Mouse (Mus musculus) C2C12 (cell line): ENCODE data around the gene 1700030J22Rik. TPM values are rescaled to one million over a fixed set of nuclear protein-coding genes. Genes with fewer than 3 reads are reported as not detected.

Experiments used
- H3K27me3 ChIP-seq: one replicate; pipeline ENCODE4 v1.6.1; 2011; ENCODE audit not compliant: control insufficient read depth, insufficient read depth, insufficient read length
- H3K36me3 ChIP-seq: one replicate; pipeline ENCODE4 v1.6.1; 2011; ENCODE audit not compliant: control insufficient read depth, insufficient read depth
- H3K4me3 ChIP-seq: one replicate; pipeline ENCODE4 v1.5.1; 2011; ENCODE audit warnings: mild to moderate bottlenecking, control low read depth; ENCODE audit not compliant: poor library complexity, insufficient read depth, severe bottlenecking
- H3K79me2 ChIP-seq: one replicate; pipeline ENCODE4 v1.6.1; 2011; ENCODE audit not compliant: control insufficient read depth, insufficient read depth
- H3K79me3 ChIP-seq: one replicate; pipeline ENCODE4 v1.6.1; 2011; ENCODE audit warnings: low read depth, control low read depth
- H3ac ChIP-seq: one replicate; pipeline ENCODE3; 2011; ENCODE audit warnings: low read depth; ENCODE audit not compliant: control insufficient read depth, insufficient read length
- CEBPB ChIP-seq: IDR thresholded peaks from one replicate; pipeline ENCODE4 v1.6.1; 2011; ENCODE audit warnings: low read depth, mild to moderate bottlenecking, control low read depth, moderate library complexity
- CTCF ChIP-seq: IDR thresholded peaks from one replicate; pipeline ENCODE4 v1.5.1; 2011; ENCODE audit not compliant: control insufficient read depth, insufficient read depth, insufficient read length
- FOSL1 ChIP-seq: IDR thresholded peaks from one replicate; pipeline ENCODE4 v1.8.0; 2011; ENCODE audit warnings: mild to moderate bottlenecking, low read length; ENCODE audit not compliant: poor library complexity, insufficient read depth, severe bottlenecking
- MAX ChIP-seq: IDR thresholded peaks from one replicate; pipeline ENCODE4 v1.6.1; 2011; ENCODE audit warnings: mild to moderate bottlenecking, control low read depth
- MYOD1 ChIP-seq: IDR thresholded peaks from one replicate; pipeline ENCODE4 v1.6.1; 2011; ENCODE audit warnings: low read depth; ENCODE audit not compliant: control insufficient read depth, insufficient read length
- MYOG ChIP-seq: IDR thresholded peaks from one replicate; pipeline ENCODE4 v1.6.1; 2011; ENCODE audit not compliant: control insufficient read depth, insufficient read length; ENCODE audit errors: extremely low read depth
- USF1 ChIP-seq: IDR thresholded peaks from one replicate; pipeline ENCODE4 v1.6.1; 2011; ENCODE audit warnings: low read depth, mild to moderate bottlenecking, control low read depth, moderate library complexity
- long read RNA-seq, 2 experiments: library from polyadenylated mRNA; unstranded; transcript quantifications; one replicate each; pipeline ENCODE4 v2.0.0; 2019 to 2020
- polyA plus RNA-seq: library from polyadenylated mRNA; unstranded; fragments of >200 nt; fragmentation: generic; extraction: Trizol; gene quantifications from one replicate; pipeline ENCODE4 v1.2.1, GENCODE M21; 2012; ENCODE audit warnings: missing spikeins

1700030J22Rik gene
- 0.69 TPM for polyA plus RNA-seq
- long read RNA-seq, experiment 1, result 0 reads
- long read RNA-seq, experiment 2, partial matches to known transcripts, result 0 of 2 reads
- long read RNA-seq, experiment 2, other reads (novel, unspliced or antisense), result 1 of 2 reads

DNA sequence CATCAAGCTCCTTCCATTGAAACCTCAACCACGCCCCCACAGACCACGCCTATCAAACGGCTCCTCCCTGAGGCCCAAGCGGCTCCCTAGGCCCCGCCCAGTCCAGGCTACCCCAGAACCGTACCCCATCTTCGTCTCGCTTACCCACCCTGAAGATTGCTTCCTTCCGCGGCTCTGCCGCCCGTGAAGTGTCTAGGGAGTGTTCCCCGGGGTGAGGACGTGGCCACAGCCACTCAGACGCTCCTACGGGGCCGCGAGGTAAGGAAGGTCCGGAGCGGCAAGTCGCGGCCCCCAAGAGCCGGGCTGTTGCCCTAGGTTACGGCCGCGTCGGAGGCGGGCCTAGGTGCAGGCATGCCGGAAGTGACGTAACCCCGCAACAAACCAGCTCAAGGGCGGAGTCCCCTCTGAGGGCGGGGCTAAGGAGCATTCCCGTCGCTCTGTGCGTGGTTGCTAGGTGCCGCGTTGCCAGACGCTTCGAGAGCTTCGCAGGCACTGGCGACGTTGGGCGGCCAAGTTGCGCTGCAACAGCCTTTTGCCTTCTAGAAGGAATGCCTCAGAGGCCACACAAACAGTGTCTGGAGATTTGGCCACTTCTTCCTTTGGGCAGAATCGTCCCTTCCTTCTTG lies at the start of gene 1700030J22Rik:
Gene 1700030J22Rik (minus strand): TSS at position 329 of the 626 bp plus-strand sequence.
- H3K4me3 ChIP-seq, result peak within 1 kb of the TSS; percentile 65
- H3K79me2 ChIP-seq, result no peaks in the 10 kb centered on the region
- TF ChIP-seq MAX, result peak; percentile 14
- no peak for TF ChIP-seq MYOD1
- H3K27me3 ChIP-seq, result no peaks in the 10 kb centered on the region
- no peaks in the 10 kb centered on the region for H3K36me3 ChIP-seq
- H3ac ChIP-seq, result peak within 1 kb of the TSS; percentile 65
- no peaks in the 10 kb centered on the region for H3K79me3 ChIP-seq

- H3K4me3 ChIP-seq, result no peak overlapping the region
- TF ChIP-seq CTCF (no peak), USF1 (no peak), MYOD1 (no peak), MAX (no peak), FOSL1 (no peak), MYOG (no peak), CEBPB (no peak)
- H3ac ChIP-seq, result no peak overlapping the region
- H3K36me3 ChIP-seq, result no peaks in the 10 kb centered on the region
- H3K79me2 ChIP-seq, result no peaks in the 10 kb centered on the region
- no peaks in the 10 kb centered on the region for H3K79me3 ChIP-seq
- peaks cover 3% of the 10 kb centered on the region for H3K27me3 ChIP-seq
These were observed 48.8 kb upstream of the 1700030J22Rik start for GRCm38 (mm10) chr8:117027601-117028000.

- no peak overlapping the region for H3K4me3 ChIP-seq
- H3K27me3 ChIP-seq, result peaks cover 3% of the 10 kb centered on the region
- no peaks in the 10 kb centered on the region for H3K79me2 ChIP-seq
- no peak overlapping the region for H3ac ChIP-seq
- H3K79me3 ChIP-seq, result no peaks in the 10 kb centered on the region
- no peaks in the 10 kb centered on the region for H3K36me3 ChIP-seq
- no peak for TF ChIP-seq MYOG
- TF ChIP-seq MAX, result no peak
- TF ChIP-seq CEBPB, result no peak
- no peak for TF ChIP-seq USF1
- no peak for TF ChIP-seq CTCF
- no peak for TF ChIP-seq MYOD1
- no peak for TF ChIP-seq FOSL1
These were observed 43.7 kb upstream of the 1700030J22Rik start for GRCm38 (mm10) chr8:117022297-117022993.

- no peak overlapping the region for H3K4me3 ChIP-seq
- no peaks in the 10 kb centered on the region for H3K36me3 ChIP-seq
- H3K79me3 ChIP-seq, result no peaks in the 10 kb centered on the region
- TF ChIP-seq FOSL1 (no peak), CEBPB (no peak), MAX (no peak)
- H3ac ChIP-seq, result no peak overlapping the region
- no peaks in the 10 kb centered on the region for H3K79me2 ChIP-seq
- H3K27me3 ChIP-seq, result peaks cover 8% of the 10 kb centered on the region
These were observed 40.8 kb upstream of the 1700030J22Rik start for GRCm38 (mm10) chr8:117019323-117020275.

- Histone ChIP-seq H3K27me3 (peaks cover 5% of the 10 kb centered on the region), H3K79me3 (no peaks in the 10 kb centered on the region), H3K79me2 (no peaks in the 10 kb centered on the region), H3K36me3 (no peaks in the 10 kb centered on the region), H3K4me3 (no peak overlapping the region), H3ac (no peak overlapping the region)
- no peak for TF ChIP-seq MYOD1
- no peak for TF ChIP-seq MAX
- no peak for TF ChIP-seq CTCF
- no peak for TF ChIP-seq CEBPB
- TF ChIP-seq FOSL1, result no peak
- TF ChIP-seq USF1, result no peak
- no peak for TF ChIP-seq MYOG
These were observed 39.1 kb upstream of the 1700030J22Rik start for GRCm38 (mm10) chr8:117017896-117018295.

DNA sequence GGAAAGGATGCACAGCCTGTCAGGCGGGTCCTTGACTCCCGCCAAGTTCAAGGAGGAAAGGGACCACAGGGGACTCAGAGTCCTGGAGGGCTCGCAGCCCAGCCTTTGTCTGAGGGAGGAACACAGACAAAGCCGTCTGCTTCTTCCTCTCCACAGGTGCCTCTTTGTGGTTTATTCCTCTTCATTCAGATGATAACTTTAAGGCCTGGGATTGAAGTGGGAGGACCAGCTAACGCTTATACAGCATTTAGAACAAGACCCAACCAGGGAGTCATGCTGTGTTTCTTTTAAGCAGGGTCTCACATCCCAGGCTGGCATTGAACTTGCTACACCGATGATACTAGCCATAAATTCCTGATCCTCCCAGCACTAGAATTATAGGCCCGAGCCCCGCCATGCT lies 38.2 kb upstream of the 1700030J22Rik start:
- H3K79me3 ChIP-seq, result no peaks in the 10 kb centered on the region
- no peaks in the 10 kb centered on the region for H3K79me2 ChIP-seq
- no peak overlapping the region for H3K4me3 ChIP-seq
- TF ChIP-seq MYOG (no peak), USF1 (no peak), FOSL1 (no peak), CEBPB (no peak), CTCF (no peak), MAX (no peak), MYOD1 (no peak)
- H3ac ChIP-seq, result no peak overlapping the region
- peaks cover 5% of the 10 kb centered on the region for H3K27me3 ChIP-seq
- no peaks in the 10 kb centered on the region for H3K36me3 ChIP-seq
